ENCODE assay signal across 8 mouse cellular contexts in the genomic region with DNA sequence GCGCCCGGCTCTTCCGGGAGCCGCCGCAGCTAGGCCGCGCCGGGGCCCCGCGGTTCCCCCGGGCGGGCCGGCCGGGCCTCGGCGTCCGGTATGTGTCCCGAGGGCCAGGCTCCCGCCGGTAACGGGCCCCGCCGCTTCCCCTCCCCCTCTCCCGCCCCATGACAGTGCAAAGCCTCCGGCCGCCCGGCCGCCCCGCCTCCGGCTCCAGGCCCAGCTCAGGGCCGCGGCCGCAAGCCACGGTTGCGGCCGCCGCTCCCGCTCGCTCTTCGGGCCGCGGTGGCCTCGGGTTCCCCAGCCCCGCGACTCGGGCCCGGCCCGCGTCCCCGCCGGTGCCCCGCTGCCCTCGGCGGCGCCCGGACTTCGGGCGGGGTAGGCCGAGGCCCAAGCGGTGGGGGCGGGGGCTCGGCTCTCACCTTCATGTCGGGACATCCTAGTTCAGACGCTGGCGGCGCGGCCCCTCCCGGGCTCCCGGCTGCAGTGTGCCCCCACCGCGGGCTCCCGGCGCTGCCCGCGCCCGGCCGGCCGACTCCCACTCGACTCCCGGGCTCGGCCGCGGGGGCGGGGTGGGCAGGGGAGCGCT. TPM values are rescaled to one million over a fixed set of nuclear protein-coding genes. Genes with fewer than 3 reads are reported as not detected.
A peak's percentile ranks its signal among the peaks of the same experiment; 100 is the strongest.
DNase-seq lines count a peak whose midpoint lies in the region; ATAC-seq and TF ChIP-seq lines count a peak whose summit lies in the region.

No protein-coding gene starts in this region.

- H3K4me1 ChIP-seq in intestine, embryonic 14.5 days (replicated peaks; ENCODE audit: control insufficient read depth, insufficient read depth, low read length), result peaks cover 26% of the 10 kb centered on the region; the same call in 1 of the 2 replicates
- peaks cover 45% of the 10 kb centered on the region for H3K4me1 ChIP-seq in liver, embryonic 13.5 days (replicated peaks)

- TF ChIP-seq CTCF in brain, embryonic 14.5 days (IDR thresholded peaks at IDR 0.05; ENCODE audit: borderline replicate concordance, extremely low read depth, insufficient read depth, insufficient read length), result no peak
- no peak for TF ChIP-seq CTCF in gastrocnemius, adult 2 months (IDR thresholded peaks at IDR 0.05)

- intact Hi-C loops in gastrocnemius, adult 2 months (cut with DNase I), result no loop called here

- ATAC-seq in intestine, embryonic 14.5 days (replicated peaks; ENCODE audit: low FRiP score, low TSS enrichment, low read depth), result peak; percentile 63
- ATAC-seq in liver, embryonic 13.5 days (ENCODE audit: low read depth), result peak; percentile 82

- peak overlapping the region; percentile 98 for H3K4me3 ChIP-seq in gastrocnemius, adult 2 months
- H3K4me3 ChIP-seq in intestine, embryonic 14.5 days (ENCODE audit: low read depth, low read length), result peak overlapping the region; percentile 93
- H3K4me3 ChIP-seq in liver, embryonic 13.5 days (replicated peaks), result peak overlapping the region; percentile 96

- H3K9me3 ChIP-seq in intestine, embryonic 14.5 days (ENCODE audit: control insufficient read depth, low read length), result no peaks in the 10 kb centered on the region
- no peaks in the 10 kb centered on the region for H3K9me3 ChIP-seq in liver, embryonic 13.5 days (replicated peaks)

- peak; percentile 52 to 78 for DNase-seq in heart, adult 18-20 months
- DNase-seq in heart, postnatal 4 days, result no peak
- DNase-seq in brain, embryonic 14.5 days (ENCODE audit: low read depth), result peak; percentile 61
- DNase-seq in gastrocnemius, adult 2 months, result peak; percentile 72
- peak; percentile 87 for DNase-seq in intestine, embryonic 14.5 days (ENCODE audit: low spot score)
- peak; percentile 47 for DNase-seq in liver, embryonic 13.5 days
- peak; percentile 81 for DNase-seq in neural tube, embryonic 10.5 days (ENCODE audit: extremely low spot score, low spot score)
- peak; percentile 46 to 50 for DNase-seq in thymus, adult 18-20 months

- no peaks in the 10 kb centered on the region for H3K27me3 ChIP-seq in intestine, embryonic 14.5 days (replicated peaks; ENCODE audit: control insufficient read depth, insufficient read depth, low read length)
- H3K27me3 ChIP-seq in liver, embryonic 13.5 days, result no peaks in the 10 kb centered on the region

- 0 out of 2 replicates have a peak, but pooled peaks have one; percentile 19 for TF ChIP-seq POLR2A in brain, embryonic 14.5 days (IDR thresholded peaks at IDR 0.05; ENCODE audit: borderline replicate concordance, extremely low read depth, insufficient read depth, insufficient read length, poor library complexity, severe bottlenecking)

- peak overlapping the region; percentile 99 for H3K27ac ChIP-seq in gastrocnemius, adult 2 months
- peak overlapping the region; percentile 99 for H3K27ac ChIP-seq in intestine, embryonic 14.5 days (ENCODE audit: low read depth)
- H3K27ac ChIP-seq in liver, embryonic 13.5 days, result peak overlapping the region; percentile 99

- 0 out of 2 replicates have a peak overlapping the region, but pooled peaks have one; percentile 81 for H3K4me2 ChIP-seq in intestine, embryonic 14.5 days (ENCODE audit: low read length)
- peak overlapping the region; percentile 99 for H3K4me2 ChIP-seq in liver, embryonic 13.5 days

- WGBS in intestine, embryonic 14.5 days, result under 1% methylated on average over 56 of the region's 85 CpGs
- under 1% methylated on average over 77 of the region's 85 CpGs for WGBS in liver, embryonic 13.5 days (ENCODE audit: insufficient replicate concordance)

- H3K36me3 ChIP-seq in intestine, embryonic 14.5 days (ENCODE audit: control insufficient read depth, insufficient read depth, low read length), result 0 out of 2 replicates have a peak, but pooled peaks cover 8% of the 10 kb centered on the region
- H3K36me3 ChIP-seq in liver, embryonic 13.5 days, result peaks cover 8% of the 10 kb centered on the region; the same call in 1 of the 2 replicates

- peak overlapping the region; percentile 99 for H3K9ac ChIP-seq in intestine, embryonic 14.5 days (ENCODE audit: low read length)
- H3K9ac ChIP-seq in liver, embryonic 13.5 days, result peak overlapping the region; percentile 98

RNA-seq across cellular contexts. Expression of a gene that starts 0.5 kb away (rescaled TPM):
- total RNA-seq in heart, adult 18-20 months (2021), result 100 to 1,000 TPM in 1 of 2 experiments, 10 to 100 TPM in 1; 97.7 to 104 TPM
- total RNA-seq in heart, postnatal 4 days (2021), result 10 to 100 TPM; 95.8 to 98.9 TPM
- 92.0 and 113 TPM in 2 replicates for polyA plus RNA-seq in brain, embryonic 14.5 days (2012; rRNA removed)
- 100 to 1,000 TPM; 155 to 192 TPM for total RNA-seq in gastrocnemius, adult 2 months (2021)
- polyA plus RNA-seq in intestine, embryonic 14.5 days (2014; fragmentation: Nextera tagmentation; extraction: Ambion mirVana), result 36.3 and 40.7 TPM in 2 replicates
- 32.6 and 33.4 TPM in 2 replicates for polyA plus RNA-seq in liver, embryonic 13.5 days (2015; fragmentation: Nextera tagmentation; extraction: Ambion mirVana)

RNA-seq across cellular contexts. Expression of a gene that starts 59.3 kb away (rescaled TPM):
- total RNA-seq in heart, adult 18-20 months (2021), result 100 to 1,000 TPM in 1 of 2 experiments, 10 to 100 TPM in 1; 99.1 to 111 TPM
- total RNA-seq in heart, postnatal 4 days (2021), result 100 to 1,000 TPM; 848 to 855 TPM
- polyA plus RNA-seq in brain, embryonic 14.5 days (2012; rRNA removed), result 2,021 and 2,994 TPM in 2 replicates
- total RNA-seq in gastrocnemius, adult 2 months (2021), result 10 to 100 TPM; 30.1 to 67.9 TPM
- polyA plus RNA-seq in intestine, embryonic 14.5 days (2014; fragmentation: Nextera tagmentation; extraction: Ambion mirVana), result 2,511 and 2,566 TPM in 2 replicates
- polyA plus RNA-seq in liver, embryonic 13.5 days (2015; fragmentation: Nextera tagmentation; extraction: Ambion mirVana), result 268 and 325 TPM in 2 replicates

Comparison
In these comparisons a context has a peak if more than half of its experiments do, and no peak if none do; other contexts are left out.
1. RNA of a gene that starts 59.3 kb away (total RNA-seq): 848 to 855 TPM in heart, postnatal 4 days; 99.1 to 111 TPM in heart, adult 18-20 months and 30.1 to 67.9 TPM in gastrocnemius, adult 2 months; every median in the first group is over 4 times any median in the second.
2. Peak in every context shown above with its lines, with median percentiles within 50 percentile points of each other: H3K27ac ChIP-seq and H3K4me3 ChIP-seq.